Mouse (Mus musculus) effector memory CD4-positive, alpha-beta T cell, adult 5 months (primary cell): ENCODE results near the gene Glce. TPM values are rescaled to one million over a fixed set of nuclear protein-coding genes. Genes with fewer than 3 reads are reported as not detected.

Experiments
- polyA plus RNA-seq: library from polyadenylated mRNA; unstranded; fragments of 100-300 nt; shearing (Covaris generic); gene quantifications from one replicate; pipeline ENCODE4 v1.2.1, GENCODE M21; 2017

Gene Glce
- 9.7 TPM for polyA plus RNA-seq

DNA sequence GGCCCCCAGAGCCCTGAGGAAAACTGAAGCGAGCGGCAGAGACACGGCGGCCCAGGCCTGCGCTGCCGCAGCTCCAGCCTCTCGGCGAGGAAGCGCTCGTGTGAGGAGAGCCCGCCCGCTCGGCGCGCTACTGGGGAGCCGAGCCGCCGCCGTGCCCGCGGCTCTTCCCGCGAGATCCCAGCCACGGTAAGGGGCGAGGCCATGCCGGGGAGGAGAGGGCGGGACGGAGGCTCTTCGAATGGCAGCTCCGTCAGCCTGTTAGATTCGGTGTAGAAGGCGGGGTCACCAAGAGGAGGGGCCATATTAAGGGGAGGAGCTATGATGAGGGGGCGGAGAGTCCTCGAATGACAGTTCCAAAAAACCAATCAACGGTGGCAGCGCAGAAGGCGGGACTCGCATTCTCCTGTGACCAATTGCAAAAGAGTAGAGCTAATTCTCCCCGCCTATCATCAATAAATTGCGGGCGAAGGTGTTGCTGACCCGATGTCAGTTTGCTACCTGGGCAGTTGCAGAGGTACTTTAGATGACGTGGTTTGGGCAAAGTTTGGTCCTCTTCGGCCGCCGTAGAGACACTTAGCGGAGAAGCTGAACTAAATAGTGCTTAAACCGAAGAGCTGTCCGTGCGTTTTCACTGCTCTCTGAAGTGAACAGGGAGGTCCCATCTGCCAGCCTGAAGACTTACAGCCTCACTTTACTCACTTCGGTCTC lies at the start of gene Glce:
Gene Glce, minus strand, starts transcription at position 148 of the 708 bp plus-strand sequence.

DNA sequence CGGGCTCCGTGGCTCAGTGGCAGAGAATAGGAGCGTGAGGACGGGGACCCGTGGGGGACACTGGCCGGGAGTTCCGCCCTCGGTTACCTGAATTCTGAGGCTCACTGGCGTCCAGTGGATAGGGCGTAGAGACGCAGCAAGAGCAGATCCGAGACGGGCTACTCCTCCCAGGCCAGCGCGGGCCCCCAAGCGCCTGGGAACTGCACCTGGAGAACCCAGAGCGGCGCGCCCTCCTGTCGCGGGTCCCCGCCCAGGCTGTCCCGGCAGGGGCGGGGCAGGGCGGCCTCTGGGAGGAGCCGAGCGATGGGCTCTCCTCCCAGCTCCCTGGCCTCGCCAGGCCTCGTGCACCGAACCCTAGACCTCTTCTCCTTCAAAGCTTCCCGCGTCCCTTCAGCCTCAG lies 95.9 kb downstream of the Glce start, which contains the start of gene Paqr5:
Gene Paqr5, minus strand, starts transcription at position 257 of the 400 bp plus-strand sequence.

Other genes starting within 250 kb of the Glce start
- 1,847 TPM for gene Rplp1, start 208.1 kb downstream of the Glce start, polyA plus RNA-seq
- 12.6 TPM for gene Kif23, start 175.9 kb downstream of the Glce start, polyA plus RNA-seq
- gene Paqr5, start 95.8 kb downstream of the Glce start, polyA plus RNA-seq = 0.15 TPM
- not detected for gene Spesp1, start 159.6 kb upstream of the Glce start, polyA plus RNA-seq
- 66.9 TPM for gene Anp32a, start 218.6 kb upstream of the Glce start, polyA plus RNA-seq